Mouse (Mus musculus): ENCODE measurements at regions not wholly inside any gene's neighbourhood (a gene's known extent, or its start where the extent isn't known, plus 50 kb on each side); places are given as distances from the start of the nearest gene placed in this dataset.

GRCm38 (mm10) chr7:79522046-79522445 is 55.9 kb upstream of the Polg start:
- Histone ChIP-seq H3K4me1 (replicated peaks; ENCODE audit: low read depth, low read length) (peaks cover 32% of the 10 kb centered on the region), H3K4me3 (replicated peaks; ENCODE audit: low read length) (no peak overlapping the region), H3K9me3 (ENCODE audit: low read length) (no peaks in the 10 kb centered on the region), H3K36me3 (ENCODE audit: insufficient read depth, low read length) (no peaks in the 10 kb centered on the region; the same call in 1 of the 2 replicates), H3K27me3 (ENCODE audit: insufficient read depth, low read length) (peaks cover 95% of the 10 kb centered on the region)
- no peak for TF ChIP-seq NANOG (IDR thresholded peaks at IDR 0.05; ENCODE audit: borderline replicate concordance, low read length)
- TF ChIP-seq CTCF (conservative IDR thresholded peaks at IDR 0.05; ENCODE audit: low read length), result no peak
- no peak for TF ChIP-seq POU5F1 (IDR thresholded peaks at IDR 0.05; ENCODE audit: borderline replicate concordance, low read length)

- TF ChIP-seq CTCF (conservative IDR thresholded peaks at IDR 0.05; ENCODE audit: low read length) (no peak), POU5F1 (IDR thresholded peaks at IDR 0.05; ENCODE audit: borderline replicate concordance, low read length) (no peak), NANOG (IDR thresholded peaks at IDR 0.05; ENCODE audit: borderline replicate concordance, low read length) (no peak)
- H3K4me1 ChIP-seq (replicated peaks; ENCODE audit: low read depth, low read length), result peaks cover 24% of the 10 kb centered on the region
- no peak overlapping the region for H3K4me3 ChIP-seq (replicated peaks; ENCODE audit: low read length)
- H3K27me3 ChIP-seq (ENCODE audit: insufficient read depth, low read length), result peaks cover 95% of the 10 kb centered on the region
- H3K36me3 ChIP-seq (ENCODE audit: insufficient read depth, low read length), result no peaks in the 10 kb centered on the region; the same call in 1 of the 2 replicates
- H3K9me3 ChIP-seq (ENCODE audit: low read length), result no peaks in the 10 kb centered on the region
Measured at GRCm38 (mm10) chr7:79521259-79521658, 55.1 kb upstream of the Polg start.

GRCm38 (mm10) chr7:79520222-79520710 is 54.1 kb upstream of the Polg start:
- TF ChIP-seq POU5F1 (IDR thresholded peaks at IDR 0.05; ENCODE audit: borderline replicate concordance, low read length) (no peak), CTCF (conservative IDR thresholded peaks at IDR 0.05; ENCODE audit: low read length) (no peak), NANOG (IDR thresholded peaks at IDR 0.05; ENCODE audit: borderline replicate concordance, low read length) (no peak)
- no peaks in the 10 kb centered on the region; the same call in 1 of the 2 replicates for H3K36me3 ChIP-seq (ENCODE audit: insufficient read depth, low read length)
- H3K4me3 ChIP-seq (replicated peaks; ENCODE audit: low read length), result no peak overlapping the region
- peaks cover 19% of the 10 kb centered on the region for H3K4me1 ChIP-seq (replicated peaks; ENCODE audit: low read depth, low read length)
- peaks cover 95% of the 10 kb centered on the region for H3K27me3 ChIP-seq (ENCODE audit: insufficient read depth, low read length)
- no peaks in the 10 kb centered on the region for H3K9me3 ChIP-seq (ENCODE audit: low read length)

GRCm38 (mm10) chr7:79518928-79519327 is 52.8 kb upstream of the Polg start:
- Histone ChIP-seq H3K4me1 (replicated peaks; ENCODE audit: low read depth, low read length) (peaks cover 23% of the 10 kb centered on the region), H3K27me3 (ENCODE audit: insufficient read depth, low read length) (peaks cover 97% of the 10 kb centered on the region), H3K9me3 (ENCODE audit: low read length) (no peaks in the 10 kb centered on the region), H3K4me3 (replicated peaks; ENCODE audit: low read length) (no peak overlapping the region), H3K36me3 (ENCODE audit: insufficient read depth, low read length) (no peaks in the 10 kb centered on the region; the same call in 1 of the 2 replicates)
- no peak for TF ChIP-seq CTCF (conservative IDR thresholded peaks at IDR 0.05; ENCODE audit: low read length)
- TF ChIP-seq NANOG (IDR thresholded peaks at IDR 0.05; ENCODE audit: borderline replicate concordance, low read length), result no peak
- no peak for TF ChIP-seq POU5F1 (IDR thresholded peaks at IDR 0.05; ENCODE audit: borderline replicate concordance, low read length)

GRCm38 (mm10) chr7:79517581-79518337 is 51.6 kb upstream of the Polg start:
- Histone ChIP-seq H3K9me3 (ENCODE audit: low read length) (no peaks in the 10 kb centered on the region), H3K4me3 (replicated peaks; ENCODE audit: low read length) (no peak overlapping the region), H3K4me1 (replicated peaks; ENCODE audit: low read depth, low read length) (peaks cover 24% of the 10 kb centered on the region), H3K27me3 (ENCODE audit: insufficient read depth, low read length) (peaks cover 99% of the 10 kb centered on the region), H3K36me3 (ENCODE audit: insufficient read depth, low read length) (no peaks in the 10 kb centered on the region)
- no peak for TF ChIP-seq POU5F1 (IDR thresholded peaks at IDR 0.05; ENCODE audit: borderline replicate concordance, low read length)
- no peak for TF ChIP-seq CTCF (conservative IDR thresholded peaks at IDR 0.05; ENCODE audit: low read length)
- TF ChIP-seq NANOG (IDR thresholded peaks at IDR 0.05; ENCODE audit: borderline replicate concordance, low read length), result no peak

- Histone ChIP-seq H3K4me1 (replicated peaks; ENCODE audit: low read depth, low read length) (peaks cover 28% of the 10 kb centered on the region), H3K27me3 (ENCODE audit: insufficient read depth, low read length) (peaks cover 98% of the 10 kb centered on the region), H3K9me3 (ENCODE audit: low read length) (no peaks in the 10 kb centered on the region), H3K36me3 (ENCODE audit: insufficient read depth, low read length) (no peaks in the 10 kb centered on the region), H3K4me3 (replicated peaks; ENCODE audit: low read length) (no peak overlapping the region)
- TF ChIP-seq NANOG (IDR thresholded peaks at IDR 0.05; ENCODE audit: borderline replicate concordance, low read length) (no peak), POU5F1 (IDR thresholded peaks at IDR 0.05; ENCODE audit: borderline replicate concordance, low read length) (no peak), CTCF (conservative IDR thresholded peaks at IDR 0.05; ENCODE audit: low read length) (no peak)
Measured at GRCm38 (mm10) chr7:79516287-79516686, 50.1 kb upstream of the Polg start.

Measured in E14TG2a.4 (cell line).